Mouse (Mus musculus): ENCODE results near the gene Defb25. TPM values are rescaled to one million over a fixed set of nuclear protein-coding genes. Genes with fewer than 3 reads are reported as not detected.

Gene Defb25
- polyA plus RNA-seq, 1 experiment from 2014 or later, result 2.7 TPM

- H3K36me3 ChIP-seq (ENCODE audit: control insufficient read depth, insufficient read depth, low read length), result no peaks in the 10 kb centered on the region
- no peaks in the 10 kb centered on the region for H3K4me1 ChIP-seq (ENCODE audit: control insufficient read depth, insufficient read depth, low read length)
- no peak overlapping the region for H3K4me3 ChIP-seq (ENCODE audit: low read depth, low read length)
- no peaks in the 10 kb centered on the region for H3K9me3 ChIP-seq (ENCODE audit: control insufficient read depth, low read length)
- H3K27me3 ChIP-seq (replicated peaks; ENCODE audit: control insufficient read depth, insufficient read depth, low read length), result no peaks in the 10 kb centered on the region
- 63% methylated on average over 10 of the region's 10 CpGs for WGBS
- DNase-seq (ENCODE audit: low spot score), result no peak
- no peak overlapping the region for H3K27ac ChIP-seq (replicated peaks; ENCODE audit: low read depth, low read length)
- no peak overlapping the region for H3K9ac ChIP-seq (ENCODE audit: low read depth, low read length)
- no peak overlapping the region for H3K4me2 ChIP-seq (ENCODE audit: low read depth, low read length)
- no peak for ATAC-seq (ENCODE audit: low read depth)
These were observed 34.5 kb upstream of the Defb25 start for GRCm38 (mm10) chr2:152657398-152657797.

GRCm38 (mm10) chr2:152653874-152654715, 31.2 kb upstream of the Defb25 start:
- Histone ChIP-seq H3K9me3 (ENCODE audit: control insufficient read depth, low read length) (no peaks in the 10 kb centered on the region), H3K4me2 (ENCODE audit: low read depth, low read length) (no peak overlapping the region), H3K36me3 (ENCODE audit: control insufficient read depth, insufficient read depth, low read length) (no peaks in the 10 kb centered on the region), H3K4me1 (ENCODE audit: control insufficient read depth, insufficient read depth, low read length) (no peaks in the 10 kb centered on the region), H3K4me3 (ENCODE audit: low read depth, low read length) (no peak overlapping the region), H3K27me3 (replicated peaks; ENCODE audit: control insufficient read depth, insufficient read depth, low read length) (no peaks in the 10 kb centered on the region), H3K9ac (ENCODE audit: low read depth, low read length) (no peak overlapping the region), H3K27ac (replicated peaks; ENCODE audit: low read depth, low read length) (no peak overlapping the region)
- no peak for DNase-seq (ENCODE audit: low spot score)
- WGBS, result 42% methylated on average over 14 of the region's 14 CpGs
- ATAC-seq (ENCODE audit: low read depth), result peak; percentile 33; the same call in 1 of the 2 replicates

- ATAC-seq (ENCODE audit: low read depth) (no peak), DNase-seq (ENCODE audit: low spot score) (no peak)
- Histone ChIP-seq H3K9ac (ENCODE audit: low read depth, low read length) (no peak overlapping the region), H3K4me3 (ENCODE audit: low read depth, low read length) (no peak overlapping the region), H3K36me3 (ENCODE audit: control insufficient read depth, insufficient read depth, low read length) (no peaks in the 10 kb centered on the region), H3K9me3 (ENCODE audit: control insufficient read depth, low read length) (no peaks in the 10 kb centered on the region), H3K4me2 (ENCODE audit: low read depth, low read length) (no peak overlapping the region), H3K4me1 (ENCODE audit: control insufficient read depth, insufficient read depth, low read length) (no peaks in the 10 kb centered on the region), H3K27ac (replicated peaks; ENCODE audit: low read depth, low read length) (no peak overlapping the region), H3K27me3 (replicated peaks; ENCODE audit: control insufficient read depth, insufficient read depth, low read length) (no peaks in the 10 kb centered on the region)
- 66% methylated on average over 9 of the region's 10 CpGs for WGBS
These were observed 30.2 kb upstream of the Defb25 start for GRCm38 (mm10) chr2:152652901-152653620.

GRCm38 (mm10) chr2:152639406-152640113, 16.7 kb upstream of the Defb25 start:
- ATAC-seq (ENCODE audit: low read depth) (peak; percentile 31; the same call in 1 of the 2 replicates), DNase-seq (ENCODE audit: low spot score) (peak; percentile 23)
- Histone ChIP-seq H3K4me1 (ENCODE audit: control insufficient read depth, insufficient read depth, low read length) (no peaks in the 10 kb centered on the region), H3K4me2 (ENCODE audit: low read depth, low read length) (0 out of 2 replicates have a peak overlapping the region, but pooled peaks have one; percentile 8), H3K9ac (ENCODE audit: low read depth, low read length) (no peak overlapping the region), H3K9me3 (ENCODE audit: control insufficient read depth, low read length) (no peaks in the 10 kb centered on the region), H3K4me3 (ENCODE audit: low read depth, low read length) (no peak overlapping the region), H3K36me3 (ENCODE audit: control insufficient read depth, insufficient read depth, low read length) (no peaks in the 10 kb centered on the region), H3K27me3 (replicated peaks; ENCODE audit: control insufficient read depth, insufficient read depth, low read length) (no peaks in the 10 kb centered on the region), H3K27ac (replicated peaks; ENCODE audit: low read depth, low read length) (no peak overlapping the region; the same call in 1 of the 2 replicates)
- 18% methylated on average over 11 of the region's 11 CpGs for WGBS

GRCm38 (mm10) chr2:152638865-152639264, 16.0 kb upstream of the Defb25 start:
- ATAC-seq (ENCODE audit: low read depth), result no peak
- Histone ChIP-seq H3K27me3 (replicated peaks; ENCODE audit: control insufficient read depth, insufficient read depth, low read length) (no peaks in the 10 kb centered on the region), H3K4me2 (ENCODE audit: low read depth, low read length) (no peak overlapping the region), H3K27ac (replicated peaks; ENCODE audit: low read depth, low read length) (no peak overlapping the region), H3K9ac (ENCODE audit: low read depth, low read length) (no peak overlapping the region), H3K36me3 (ENCODE audit: control insufficient read depth, insufficient read depth, low read length) (no peaks in the 10 kb centered on the region), H3K4me1 (ENCODE audit: control insufficient read depth, insufficient read depth, low read length) (no peaks in the 10 kb centered on the region), H3K9me3 (ENCODE audit: control insufficient read depth, low read length) (no peaks in the 10 kb centered on the region), H3K4me3 (ENCODE audit: low read depth, low read length) (no peak overlapping the region)
- WGBS, result 55% methylated on average over 6 of the region's 6 CpGs
- DNase-seq (ENCODE audit: low spot score), result no peak

- H3K4me2 ChIP-seq (ENCODE audit: low read depth, low read length), result no peak overlapping the region
- WGBS, result 87% methylated on average over 4 of the region's 4 CpGs
- H3K27ac ChIP-seq (replicated peaks; ENCODE audit: low read depth, low read length), result no peak overlapping the region
- no peak overlapping the region for H3K4me3 ChIP-seq (ENCODE audit: low read depth, low read length)
- DNase-seq (ENCODE audit: low spot score), result no peak
- H3K9ac ChIP-seq (ENCODE audit: low read depth, low read length), result no peak overlapping the region
- no peak for ATAC-seq (ENCODE audit: low read depth)
- H3K36me3 ChIP-seq (ENCODE audit: control insufficient read depth, insufficient read depth, low read length), result no peaks in the 10 kb centered on the region
- H3K4me1 ChIP-seq (ENCODE audit: control insufficient read depth, insufficient read depth, low read length), result no peaks in the 10 kb centered on the region
- no peaks in the 10 kb centered on the region for H3K27me3 ChIP-seq (replicated peaks; ENCODE audit: control insufficient read depth, insufficient read depth, low read length)
- H3K9me3 ChIP-seq (ENCODE audit: control insufficient read depth, low read length), result no peaks in the 10 kb centered on the region
These were observed 14.5 kb upstream of the Defb25 start for GRCm38 (mm10) chr2:152637381-152637780.

- ATAC-seq (ENCODE audit: low read depth) (0 out of 2 replicates have a peak, but pooled peaks have one; percentile 5), DNase-seq (ENCODE audit: low spot score) (no peak)
- Histone ChIP-seq H3K27me3 (replicated peaks; ENCODE audit: control insufficient read depth, insufficient read depth, low read length) (no peaks in the 10 kb centered on the region), H3K36me3 (ENCODE audit: control insufficient read depth, insufficient read depth, low read length) (no peaks in the 10 kb centered on the region), H3K4me3 (ENCODE audit: low read depth, low read length) (no peak overlapping the region), H3K27ac (replicated peaks; ENCODE audit: low read depth, low read length) (0 out of 2 replicates have a peak overlapping the region, but pooled peaks have one; percentile 25), H3K9me3 (ENCODE audit: control insufficient read depth, low read length) (no peaks in the 10 kb centered on the region), H3K9ac (ENCODE audit: low read depth, low read length) (no peak overlapping the region), H3K4me2 (ENCODE audit: low read depth, low read length) (no peak overlapping the region), H3K4me1 (ENCODE audit: control insufficient read depth, insufficient read depth, low read length) (no peaks in the 10 kb centered on the region)
- WGBS, result 63% methylated on average over 6 of the region's 6 CpGs
These were observed 14.1 kb upstream of the Defb25 start for GRCm38 (mm10) chr2:152637006-152637322.

- Histone ChIP-seq H3K27me3 (replicated peaks; ENCODE audit: control insufficient read depth, insufficient read depth, low read length) (no peaks in the 10 kb centered on the region), H3K4me2 (ENCODE audit: low read depth, low read length) (no peak overlapping the region), H3K9ac (ENCODE audit: low read depth, low read length) (no peak overlapping the region), H3K9me3 (ENCODE audit: control insufficient read depth, low read length) (no peaks in the 10 kb centered on the region), H3K27ac (replicated peaks; ENCODE audit: low read depth, low read length) (0 out of 2 replicates have a peak overlapping the region, but pooled peaks have one; percentile 25), H3K4me3 (ENCODE audit: low read depth, low read length) (no peak overlapping the region), H3K4me1 (ENCODE audit: control insufficient read depth, insufficient read depth, low read length) (no peaks in the 10 kb centered on the region), H3K36me3 (ENCODE audit: control insufficient read depth, insufficient read depth, low read length) (no peaks in the 10 kb centered on the region)
- WGBS, result 57% methylated on average over 23 of the region's 23 CpGs
- peak; percentile 17; the same call in 1 of the 2 replicates for ATAC-seq (ENCODE audit: low read depth)
- peak; percentile 73 for DNase-seq (ENCODE audit: low spot score)
These were observed 13.6 kb upstream of the Defb25 start for GRCm38 (mm10) chr2:152636246-152637005.

All from embryonic facial prominence, embryonic 14.5 days (tissue).